Mouse (Mus musculus) heart, embryonic 11.5 days (tissue): ENCODE measurements around the gene Cdc40. TPM values are rescaled to one million over a fixed set of nuclear protein-coding genes. Genes with fewer than 3 reads are reported as not detected.

Source experiments
- ATAC-seq: fragments of 200-750 bp; cut with Nextera tagmentation; replicated peaks from 2 replicates; pipeline ENCODE4 v1.8.0; 2017; ENCODE audit warnings: moderate library complexity; ENCODE audit not compliant: insufficient number of reproducible peaks, low FRiP score, low TSS enrichment
- H3K27ac ChIP-seq: fragments of 300-500 bp; sonication (generic); 2 replicates; pipeline ENCODE4 v1.5.1; 2014; ENCODE audit warnings: mild to moderate bottlenecking, low read depth, low read length
- H3K27me3 ChIP-seq: fragments of 300-500 bp; sonication (generic); 2 replicates; pipeline ENCODE4 v1.6.1; 2014; ENCODE audit warnings: mild to moderate bottlenecking, low read length, mixed read lengths; ENCODE audit not compliant: control insufficient read depth, insufficient read depth
- H3K36me3 ChIP-seq: fragments of 300-500 bp; sonication (generic); 2 replicates; pipeline ENCODE4 v1.6.1; 2014; ENCODE audit warnings: mild to moderate bottlenecking, low read length, moderate library complexity, mixed read lengths; ENCODE audit not compliant: control insufficient read depth, insufficient read depth
- H3K4me1 ChIP-seq: fragments of 300-500 bp; sonication (generic); 2 replicates; pipeline ENCODE4 v1.6.1; 2014; ENCODE audit warnings: low read length; ENCODE audit not compliant: control insufficient read depth, insufficient read depth
- H3K4me2 ChIP-seq: fragments of 300-500 bp; sonication (generic); 2 replicates; pipeline ENCODE4 v1.6.1; 2014; ENCODE audit warnings: mild to moderate bottlenecking, moderate library complexity
- H3K4me3 ChIP-seq: fragments of 300-500 bp; sonication (generic); 2 replicates; pipeline ENCODE4 v1.5.1; 2014; ENCODE audit warnings: low read depth, low read length
- H3K9ac ChIP-seq: fragments of 300-500 bp; sonication (generic); 2 replicates; pipeline ENCODE4 v1.6.1; 2014; ENCODE audit warnings: mild to moderate bottlenecking, low read depth, low read length, moderate library complexity
- H3K9me3 ChIP-seq: fragments of 300-500 bp; sonication (generic); replicated peaks from 2 replicates; pipeline ENCODE4 v1.6.1; 2016; ENCODE audit warnings: low read length; ENCODE audit not compliant: control insufficient read depth
- WGBS: fragments of 180-500 bp; shearing (Covaris S2); extraction: QIAGEN DNeasy Blood & Tissue Kit; methylation state at CpG from one replicate; pipeline ENCODE4 v1.1.7; 2014; ENCODE audit not compliant: insufficient replicate concordance; 5-methylcytosine and 5-hydroxymethylcytosine counted together
- polyA plus RNA-seq: library from polyadenylated mRNA; unstranded; fragments of >200 nt; fragmentation: Nextera tagmentation; extraction: Ambion mirVana; gene quantifications from 2 replicates; pipeline ENCODE4 v1.2.1, GENCODE M21; 2014

Cdc40 gene
- 23.3 and 26.5 TPM in 2 replicates for polyA plus RNA-seq

DNA sequence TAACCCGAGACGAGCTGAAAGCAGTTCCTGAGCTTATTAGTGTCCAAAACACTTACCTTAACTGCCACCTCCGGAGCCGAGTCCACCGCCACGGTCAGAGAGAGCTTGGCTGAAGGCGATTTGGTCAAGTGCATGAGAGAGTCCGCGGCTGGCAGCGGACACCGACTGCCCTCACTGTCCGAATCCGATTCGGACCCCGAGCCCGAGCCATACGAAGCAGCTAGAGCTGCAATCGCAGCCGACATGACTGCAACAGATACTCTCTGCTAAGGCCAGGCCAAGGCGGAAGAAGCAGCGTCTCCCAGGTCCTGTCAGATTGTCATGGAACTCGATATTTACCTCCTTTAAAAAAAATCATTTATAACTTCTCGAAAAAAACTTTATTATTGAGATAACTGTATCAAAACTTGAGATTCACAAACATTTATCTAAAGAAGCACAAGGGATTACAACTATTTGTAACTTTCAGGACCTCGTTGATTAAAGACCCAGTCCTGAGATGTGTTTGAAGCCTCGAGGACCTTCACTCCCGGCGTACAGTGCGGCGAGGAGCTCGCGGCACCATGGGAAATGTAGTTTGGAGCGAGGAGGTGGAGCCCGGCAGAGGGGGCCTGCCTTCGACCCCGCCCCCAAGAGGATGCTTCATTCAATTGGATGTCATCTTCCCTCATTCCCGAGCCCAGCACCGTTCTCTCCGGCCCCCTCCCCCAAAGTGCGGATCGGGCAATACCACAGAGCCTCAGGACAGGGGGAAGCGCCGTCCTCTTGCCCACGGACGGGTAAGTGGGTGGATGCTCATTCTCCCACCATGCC is at the start of gene Cdc40, which contains the start of gene Wasf1:
Cdc40 (minus strand) TSS at position 481 of the 813 bp plus-strand sequence.
Wasf1 (plus strand) TSS at position 645 of the 813 bp plus-strand sequence.
- peak; percentile 95 for ATAC-seq
- H3K27ac ChIP-seq, result peak within 1 kb of the TSS; percentile 92
- no peaks in the 10 kb centered on the region for H3K36me3 ChIP-seq
- peak within 1 kb of the TSS; percentile 88 for H3K9ac ChIP-seq
- no peaks in the 10 kb centered on the region for H3K27me3 ChIP-seq
- peaks cover 23% of the 10 kb centered on the region for H3K4me1 ChIP-seq
- H3K4me2 ChIP-seq, result peak within 1 kb of the TSS; percentile 85
- H3K4me3 ChIP-seq, result peak within 1 kb of the TSS; percentile 80
- WGBS, result under 1% methylated on average over 44 of the region's 44 CpGs
- no peaks in the 10 kb centered on the region for H3K9me3 ChIP-seq

DNA sequence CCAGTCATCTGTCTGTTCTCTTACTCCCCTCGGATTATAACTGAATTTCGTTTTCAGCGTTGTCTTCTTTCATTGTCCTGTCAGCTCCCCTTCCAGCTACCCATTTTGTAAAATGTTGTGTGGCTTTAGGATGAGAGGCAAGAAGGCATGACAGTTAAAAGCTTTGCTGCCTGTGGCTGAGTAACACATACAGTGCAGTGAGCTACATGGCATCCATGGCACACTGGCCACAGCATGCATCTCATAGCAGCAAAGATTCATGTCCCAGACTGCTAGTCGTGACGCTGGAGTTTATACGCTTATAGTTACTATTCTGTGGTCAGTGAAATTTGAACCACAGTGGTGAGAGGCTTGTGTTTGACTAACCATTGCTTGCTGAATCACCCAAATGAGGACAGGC is 36.4 kb upstream of the Cdc40 start:
- ATAC-seq, result no peak
- no peaks in the 10 kb centered on the region for H3K9me3 ChIP-seq
- WGBS, result 81% methylated on average over 6 of the region's 6 CpGs
- H3K4me1 ChIP-seq, result no peaks in the 10 kb centered on the region
- H3K4me3 ChIP-seq, result no peak overlapping the region
- H3K27ac ChIP-seq, result no peak overlapping the region
- no peaks in the 10 kb centered on the region for H3K27me3 ChIP-seq
- no peak overlapping the region for H3K9ac ChIP-seq
- no peaks in the 10 kb centered on the region for H3K36me3 ChIP-seq
- no peak overlapping the region for H3K4me2 ChIP-seq

DNA sequence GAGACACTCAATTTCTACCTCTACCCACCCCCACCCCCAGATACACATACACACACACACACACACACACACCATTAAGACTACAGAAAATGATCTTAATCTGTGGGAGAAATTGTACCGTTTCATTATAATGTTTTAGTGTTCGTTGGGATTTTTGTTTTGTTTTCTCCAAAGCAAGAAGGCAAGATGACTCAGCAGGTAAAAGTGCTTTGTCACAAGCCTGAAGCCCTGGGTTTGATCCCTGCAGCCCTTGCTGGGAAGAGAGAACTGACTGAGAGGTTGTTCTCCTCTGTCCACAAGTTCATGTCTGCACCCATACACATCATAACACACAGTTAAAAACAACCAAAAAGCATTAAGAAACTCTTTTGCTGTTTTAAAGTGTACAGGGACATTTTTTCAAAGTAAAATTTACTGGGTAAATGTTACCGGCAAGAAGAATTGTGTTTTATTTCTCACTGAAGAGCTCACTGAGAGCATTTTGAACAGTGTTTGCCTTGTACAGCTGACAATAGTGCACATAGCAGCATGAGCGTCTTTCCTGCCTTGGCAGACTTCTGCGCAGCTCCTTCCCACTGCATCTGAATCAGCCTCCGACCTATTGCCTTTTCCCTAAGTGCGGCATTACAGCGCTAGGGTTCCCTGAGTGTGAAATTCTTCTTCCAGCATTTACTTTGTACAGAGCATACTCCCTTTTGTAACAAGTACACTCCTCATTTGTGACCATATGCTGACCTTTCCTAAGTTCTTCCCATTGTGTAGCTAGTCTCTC is 35.7 kb upstream of the Cdc40 start:
- Histone ChIP-seq H3K27me3 (no peaks in the 10 kb centered on the region), H3K4me3 (no peak overlapping the region), H3K9me3 (no peaks in the 10 kb centered on the region), H3K9ac (no peak overlapping the region), H3K4me2 (no peak overlapping the region), H3K27ac (no peak overlapping the region), H3K36me3 (no peaks in the 10 kb centered on the region), H3K4me1 (no peaks in the 10 kb centered on the region)
- 82% methylated on average over 8 of the region's 8 CpGs for WGBS
- no peak for ATAC-seq

DNA sequence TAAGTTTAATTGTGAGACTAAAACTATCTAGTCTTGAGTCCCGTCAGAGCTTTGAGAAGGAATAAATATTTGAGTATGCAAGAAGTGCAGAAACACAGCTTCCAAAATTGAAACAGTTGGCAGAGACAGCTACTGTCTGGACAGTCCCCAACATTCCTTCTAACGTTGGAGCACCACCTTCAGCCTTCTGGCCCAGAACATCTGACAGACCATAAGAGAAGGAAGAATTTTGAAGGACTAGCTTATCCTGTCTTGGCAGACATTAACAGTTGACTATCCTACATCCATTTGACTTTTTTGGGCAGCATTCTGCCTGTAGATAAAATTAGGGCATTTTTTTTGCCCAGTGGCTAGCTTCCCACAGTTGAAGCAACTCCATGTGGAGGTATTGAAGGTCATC is 32.1 kb upstream of the Cdc40 start:
- ATAC-seq, result no peak
- no peaks in the 10 kb centered on the region for H3K9me3 ChIP-seq
- H3K36me3 ChIP-seq, result no peaks in the 10 kb centered on the region
- H3K4me1 ChIP-seq, result 0 out of 2 replicates have a peak, but pooled peaks cover 3% of the 10 kb centered on the region
- 83% methylated on average over 2 of the region's 2 CpGs for WGBS
- H3K9ac ChIP-seq, result no peak overlapping the region
- H3K4me2 ChIP-seq, result no peak overlapping the region
- H3K27ac ChIP-seq, result no peak overlapping the region
- H3K4me3 ChIP-seq, result no peak overlapping the region
- H3K27me3 ChIP-seq, result no peaks in the 10 kb centered on the region

DNA sequence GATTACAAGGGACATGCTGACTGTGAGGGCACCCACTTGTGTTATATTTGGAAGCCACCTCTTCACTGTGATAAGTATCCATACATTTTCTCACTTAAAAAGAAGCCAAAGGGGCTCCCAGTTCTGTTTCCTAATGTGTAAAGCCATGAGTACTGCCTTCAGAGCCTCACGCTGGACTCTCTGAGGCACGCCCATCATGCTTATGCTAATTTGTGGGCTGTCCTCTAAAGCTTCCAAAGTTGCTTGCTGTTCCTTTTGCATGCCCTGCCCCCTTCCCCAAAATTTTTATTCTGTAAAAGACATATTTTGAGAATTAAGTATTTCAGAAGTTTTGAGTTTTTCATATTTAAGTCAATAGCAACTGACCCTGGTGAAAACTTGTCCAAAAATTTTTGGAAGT is 27.7 kb upstream of the Cdc40 start:
- Histone ChIP-seq H3K4me1 (peaks cover 8% of the 10 kb centered on the region; the same call in 1 of the 2 replicates), H3K4me2 (peak overlapping the region; percentile 38; the same call in 1 of the 2 replicates), H3K9me3 (no peaks in the 10 kb centered on the region), H3K4me3 (no peak overlapping the region), H3K27me3 (no peaks in the 10 kb centered on the region), H3K36me3 (no peaks in the 10 kb centered on the region), H3K27ac (no peak overlapping the region), H3K9ac (no peak overlapping the region)
- no peak for ATAC-seq
- 52% methylated on average over 2 of the region's 2 CpGs for WGBS

DNA sequence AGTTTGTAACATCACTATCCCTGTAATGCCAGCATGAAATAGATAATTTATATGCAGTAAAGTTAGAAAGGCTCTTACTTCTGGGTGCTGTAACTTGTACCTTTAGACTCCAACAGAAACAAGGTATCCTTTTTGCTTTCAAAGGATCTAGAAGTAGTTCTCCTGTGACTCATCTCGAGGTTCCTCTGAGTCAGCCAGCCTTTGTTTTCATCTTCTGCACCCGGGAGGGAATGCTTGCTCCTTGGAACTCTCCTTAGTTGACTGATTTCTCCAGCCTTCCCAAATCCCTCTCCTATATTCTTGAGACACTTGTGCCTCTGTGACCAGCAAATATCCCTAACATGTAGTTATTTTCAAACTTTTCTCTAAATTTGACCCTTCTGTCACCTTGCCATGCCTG is 25.5 kb upstream of the Cdc40 start:
- WGBS, result 25% methylated on average over 2 of the region's 2 CpGs
- H3K27ac ChIP-seq, result no peak overlapping the region
- no peak for ATAC-seq
- H3K36me3 ChIP-seq, result no peaks in the 10 kb centered on the region
- H3K4me1 ChIP-seq, result peaks cover 8% of the 10 kb centered on the region; the same call in 1 of the 2 replicates
- no peak overlapping the region for H3K4me2 ChIP-seq
- H3K9ac ChIP-seq, result no peak overlapping the region
- H3K9me3 ChIP-seq, result no peaks in the 10 kb centered on the region
- H3K4me3 ChIP-seq, result no peak overlapping the region
- no peaks in the 10 kb centered on the region for H3K27me3 ChIP-seq

DNA sequence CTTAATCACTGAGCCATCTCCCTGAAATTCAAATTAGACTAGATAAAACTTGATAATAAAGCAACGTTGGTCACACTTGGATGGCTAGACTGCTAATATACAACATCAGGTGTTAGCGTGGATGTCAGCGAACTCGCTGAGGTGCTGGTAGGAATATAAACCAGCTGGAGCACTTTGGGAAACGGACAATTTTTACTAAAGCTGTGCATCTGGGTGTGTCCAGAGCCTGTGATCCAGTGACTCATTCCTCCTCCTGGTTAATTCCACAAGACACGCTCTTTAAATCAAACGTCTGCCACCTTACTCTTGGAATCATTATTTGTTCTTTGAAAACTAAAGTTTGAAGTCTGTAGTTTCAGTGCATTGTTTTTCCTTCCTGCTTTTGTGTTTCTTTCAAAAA is 23.7 kb upstream of the Cdc40 start:
- 79% methylated on average over 7 of the region's 7 CpGs for whole genome bisulfite sequencing
- no peaks in the 10 kb centered on the region for H3K27me3 ChIP-seq
- H3K4me3 ChIP-seq, result no peak overlapping the region
- no peak overlapping the region for H3K27ac ChIP-seq
- no peaks in the 10 kb centered on the region for H3K36me3 ChIP-seq
- ATAC-seq, result no peak
- H3K4me1 ChIP-seq, result peaks cover 8% of the 10 kb centered on the region; the same call in 1 of the 2 replicates
- H3K9me3 ChIP-seq, result no peaks in the 10 kb centered on the region
- H3K9ac ChIP-seq, result no peak overlapping the region
- H3K4me2 ChIP-seq, result no peak overlapping the region

DNA sequence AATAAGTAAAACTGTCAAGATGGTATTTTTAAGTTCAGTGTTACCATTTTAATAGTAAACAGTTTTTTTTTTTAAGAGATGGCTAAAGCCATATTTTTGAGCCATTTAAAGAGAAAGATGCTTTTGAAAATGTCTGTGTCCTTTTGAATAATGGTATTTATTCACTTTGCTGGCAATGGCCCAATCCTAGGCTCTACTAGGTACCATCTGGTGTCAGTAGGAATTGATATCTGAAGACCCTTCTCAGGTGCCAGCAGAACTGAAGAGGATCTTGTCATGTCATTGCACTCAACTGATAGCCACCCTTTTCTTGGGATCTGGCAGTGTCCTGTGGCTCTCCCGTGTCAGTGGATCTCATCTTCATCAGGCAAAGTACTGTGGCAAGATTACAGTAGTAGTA is 23.0 kb upstream of the Cdc40 start:
- 84% methylated on average over 1 of the region's 1 CpGs for WGBS
- H3K4me3 ChIP-seq, result no peak overlapping the region
- H3K27ac ChIP-seq, result no peak overlapping the region
- H3K9ac ChIP-seq, result no peak overlapping the region
- H3K27me3 ChIP-seq, result no peaks in the 10 kb centered on the region
- no peaks in the 10 kb centered on the region for H3K9me3 ChIP-seq
- H3K36me3 ChIP-seq, result no peaks in the 10 kb centered on the region
- H3K4me2 ChIP-seq, result no peak overlapping the region
- no peak for ATAC-seq
- peaks cover 8% of the 10 kb centered on the region; the same call in 1 of the 2 replicates for H3K4me1 ChIP-seq
